Mouse (Mus musculus): ENCODE measurements around the gene Cd160. TPM values are rescaled to one million over a fixed set of nuclear protein-coding genes. Genes with fewer than 3 reads are reported as not detected.

Cd160 gene
- polyA plus RNA-seq, 1 experiment from 2014 or later = 0.27 TPM

- Histone ChIP-seq H3K27ac (no peak overlapping the region), H3K4me2 (replicated peaks) (no peak overlapping the region), H3K4me1 (no peaks in the 10 kb centered on the region), H3K9ac (no peak overlapping the region), H3K9me3 (no peaks in the 10 kb centered on the region), H3K27me3 (no peaks in the 10 kb centered on the region), H3K36me3 (peaks cover 6% of the 10 kb centered on the region), H3K4me3 (no peak overlapping the region)
- 81% methylated on average over 1 of the region's 1 CpGs for WGBS
- ATAC-seq (ENCODE audit: low FRiP score, low read depth) = no peak
These were observed 26.9 kb downstream of the Cd160 start for GRCm38 (mm10) chr3:96802214-96802613.

- no peak overlapping the region for H3K9ac ChIP-seq
- H3K36me3 ChIP-seq = peaks cover 7% of the 10 kb centered on the region
- ATAC-seq (ENCODE audit: low FRiP score, low read depth) = no peak
- H3K4me2 ChIP-seq (replicated peaks) = no peak overlapping the region
- no peak overlapping the region for H3K27ac ChIP-seq
- H3K9me3 ChIP-seq = no peaks in the 10 kb centered on the region
- no peaks in the 10 kb centered on the region for H3K4me1 ChIP-seq
- H3K27me3 ChIP-seq = no peaks in the 10 kb centered on the region
- 73% methylated on average over 11 of the region's 11 CpGs for WGBS
- no peak overlapping the region for H3K4me3 ChIP-seq
These were observed 28.9 kb downstream of the Cd160 start for GRCm38 (mm10) chr3:96800254-96800653.

GRCm38 (mm10) chr3:96788506-96788905, 40.6 kb downstream of the Cd160 start:
- Histone ChIP-seq H3K4me1 (no peaks in the 10 kb centered on the region), H3K4me3 (no peak overlapping the region), H3K36me3 (peaks cover 71% of the 10 kb centered on the region), H3K27ac (no peak overlapping the region), H3K9ac (no peak overlapping the region), H3K27me3 (no peaks in the 10 kb centered on the region), H3K9me3 (no peaks in the 10 kb centered on the region), H3K4me2 (replicated peaks) (no peak overlapping the region)
- WGBS = 86% methylated on average over 8 of the region's 8 CpGs
- no peak for ATAC-seq (ENCODE audit: low FRiP score, low read depth)

- no peak for ATAC-seq (ENCODE audit: low FRiP score, low read depth)
- H3K27me3 ChIP-seq = no peaks in the 10 kb centered on the region
- H3K9me3 ChIP-seq = no peaks in the 10 kb centered on the region
- H3K4me2 ChIP-seq (replicated peaks) = no peak overlapping the region
- no peak overlapping the region for H3K4me3 ChIP-seq
- no peaks in the 10 kb centered on the region for H3K4me1 ChIP-seq
- WGBS = 94% methylated on average over 1 of the region's 1 CpGs
- no peak overlapping the region for H3K27ac ChIP-seq
- peaks cover 64% of the 10 kb centered on the region for H3K36me3 ChIP-seq
- H3K9ac ChIP-seq = no peak overlapping the region
These were observed 41.4 kb downstream of the Cd160 start for GRCm38 (mm10) chr3:96787784-96788183.

GRCm38 (mm10) chr3:96782236-96782635, 46.9 kb downstream of the Cd160 start:
- Histone ChIP-seq H3K9ac (no peak overlapping the region), H3K36me3 (peaks cover 27% of the 10 kb centered on the region), H3K27me3 (no peaks in the 10 kb centered on the region), H3K9me3 (no peaks in the 10 kb centered on the region), H3K27ac (no peak overlapping the region), H3K4me2 (replicated peaks) (no peak overlapping the region), H3K4me3 (no peak overlapping the region), H3K4me1 (no peaks in the 10 kb centered on the region)
- no peak for ATAC-seq (ENCODE audit: low FRiP score, low read depth)
- 78% methylated on average over 8 of the region's 8 CpGs for WGBS

GRCm38 (mm10) chr3:96777120-96777519, 52.0 kb downstream of the Cd160 start:
- ATAC-seq (ENCODE audit: low FRiP score, low read depth) = no peak

GRCm38 (mm10) chr3:96772949-96773348, 56.2 kb downstream of the Cd160 start:
- peaks cover 3% of the 10 kb centered on the region; the same call in 1 of the 2 replicates for H3K36me3 ChIP-seq
- H3K4me3 ChIP-seq = no peak overlapping the region
- H3K4me1 ChIP-seq = no peaks in the 10 kb centered on the region
- no peak for ATAC-seq (ENCODE audit: low FRiP score, low read depth)
- H3K27ac ChIP-seq = no peak overlapping the region
- no peaks in the 10 kb centered on the region for H3K27me3 ChIP-seq
- H3K9ac ChIP-seq = no peak overlapping the region
- no peak overlapping the region for H3K4me2 ChIP-seq (replicated peaks)
- H3K9me3 ChIP-seq = no peaks in the 10 kb centered on the region
- 72% methylated on average over 1 of the region's 1 CpGs for WGBS

More at GRCm38 (mm10) chr3:96777120-96777519, 52.0 kb downstream of the Cd160 start:
- 83% methylated on average over 3 of the region's 3 CpGs for WGBS
- Histone ChIP-seq H3K4me1 (no peaks in the 10 kb centered on the region), H3K9me3 (no peaks in the 10 kb centered on the region), H3K36me3 (peaks cover 3% of the 10 kb centered on the region; the same call in 1 of the 2 replicates), H3K27me3 (no peaks in the 10 kb centered on the region), H3K4me2 (replicated peaks) (no peak overlapping the region), H3K4me3 (no peak overlapping the region), H3K27ac (no peak overlapping the region), H3K9ac (no peak overlapping the region)

- no peaks in the 10 kb centered on the region for H3K4me1 ChIP-seq
- H3K9ac ChIP-seq = no peak overlapping the region
- peaks cover 3% of the 10 kb centered on the region; the same call in 1 of the 2 replicates for H3K36me3 ChIP-seq
- no peak overlapping the region for H3K27ac ChIP-seq
- no peak for ATAC-seq (ENCODE audit: low FRiP score, low read depth)
- H3K4me3 ChIP-seq = no peak overlapping the region
- WGBS = 92% methylated on average over 5 of the region's 5 CpGs
- H3K9me3 ChIP-seq = no peaks in the 10 kb centered on the region
- H3K27me3 ChIP-seq = no peaks in the 10 kb centered on the region
- no peak overlapping the region for H3K4me2 ChIP-seq (replicated peaks)
These were observed 59.2 kb downstream of the Cd160 start for GRCm38 (mm10) chr3:96769971-96770370.

GRCm38 (mm10) chr3:96764528-96764927, 64.6 kb downstream of the Cd160 start:
- no peaks in the 10 kb centered on the region for H3K9me3 ChIP-seq
- WGBS = 76% methylated on average over 1 of the region's 1 CpGs
- no peak overlapping the region for H3K4me3 ChIP-seq
- no peak for ATAC-seq (ENCODE audit: low FRiP score, low read depth)
- peaks cover 3% of the 10 kb centered on the region; the same call in 1 of the 2 replicates for H3K36me3 ChIP-seq
- H3K4me2 ChIP-seq (replicated peaks) = no peak overlapping the region
- no peak overlapping the region for H3K9ac ChIP-seq
- H3K27me3 ChIP-seq = no peaks in the 10 kb centered on the region
- no peaks in the 10 kb centered on the region for H3K4me1 ChIP-seq
- H3K27ac ChIP-seq = no peak overlapping the region

GRCm38 (mm10) chr3:96759695-96760094, 69.5 kb downstream of the Cd160 start:
- H3K36me3 ChIP-seq = peaks cover 11% of the 10 kb centered on the region; the same call in 1 of the 2 replicates
- H3K27ac ChIP-seq = no peak overlapping the region
- H3K27me3 ChIP-seq = no peaks in the 10 kb centered on the region
- H3K4me1 ChIP-seq = no peaks in the 10 kb centered on the region
- no peak overlapping the region for H3K9ac ChIP-seq
- no peak overlapping the region for H3K4me2 ChIP-seq (replicated peaks)
- WGBS = 90% methylated on average over 4 of the region's 4 CpGs
- no peak for ATAC-seq (ENCODE audit: low FRiP score, low read depth)
- no peaks in the 10 kb centered on the region for H3K9me3 ChIP-seq
- no peak overlapping the region for H3K4me3 ChIP-seq

- Histone ChIP-seq H3K36me3 (peaks cover 11% of the 10 kb centered on the region; the same call in 1 of the 2 replicates), H3K4me1 (no peaks in the 10 kb centered on the region), H3K4me2 (replicated peaks) (no peak overlapping the region), H3K9ac (no peak overlapping the region), H3K9me3 (no peaks in the 10 kb centered on the region), H3K4me3 (no peak overlapping the region), H3K27ac (no peak overlapping the region), H3K27me3 (no peaks in the 10 kb centered on the region)
- ATAC-seq (ENCODE audit: low FRiP score, low read depth) = no peak
- WGBS = 79% methylated on average over 7 of the region's 7 CpGs
These were observed 71.5 kb downstream of the Cd160 start for GRCm38 (mm10) chr3:96757691-96758090.

GRCm38 (mm10) chr3:96755935-96756334, 73.2 kb downstream of the Cd160 start:
- H3K4me2 ChIP-seq (replicated peaks) = no peak overlapping the region
- H3K4me3 ChIP-seq = no peak overlapping the region
- no peak for ATAC-seq (ENCODE audit: low FRiP score, low read depth)
- H3K36me3 ChIP-seq = peaks cover 11% of the 10 kb centered on the region; the same call in 1 of the 2 replicates
- WGBS = 83% methylated on average over 1 of the region's 1 CpGs
- H3K27ac ChIP-seq = no peak overlapping the region
- H3K9me3 ChIP-seq = no peaks in the 10 kb centered on the region
- no peaks in the 10 kb centered on the region for H3K4me1 ChIP-seq
- H3K27me3 ChIP-seq = no peaks in the 10 kb centered on the region
- no peak overlapping the region for H3K9ac ChIP-seq
